Mouse (Mus musculus) CH12.LX (cell line): Measurements from ENCODE around the gene Wsb2.

Experiments used
- BHLHE40 ChIP-seq: IDR thresholded peaks from 2 replicates; pipeline ENCODE4 v1.6.1; 2011; ENCODE audit warnings: mild to moderate bottlenecking, low read depth, low read length, improper control_type of control experiment
- CTCF ChIP-seq, 2 experiments: IDR thresholded peaks in 1 of 2; conservative IDR thresholded peaks in 1 of 2; 2 replicates each; pipeline ENCODE4 v1.5.1; 2011 to 2012; ENCODE audit warnings: low read depth in 2 of 2, low read length in 2 of 2, improper control_type of control experiment in 1 of 2, inconsistent platforms in 1 of 2, mild to moderate bottlenecking in 1 of 2, moderate library complexity in 1 of 2
- ZKSCAN1 ChIP-seq: IDR thresholded peaks from 2 replicates; pipeline ENCODE4 v1.6.1; 2012; ENCODE audit warnings: low read depth, inconsistent platforms, low read length, improper control_type of control experiment, borderline replicate concordance
- ZMIZ1 ChIP-seq: IDR thresholded peaks from 2 replicates; pipeline ENCODE4 v1.6.1; 2012; ENCODE audit warnings: low read depth, mild to moderate bottlenecking, inconsistent platforms, low read length, improper control_type of control experiment

DNA sequence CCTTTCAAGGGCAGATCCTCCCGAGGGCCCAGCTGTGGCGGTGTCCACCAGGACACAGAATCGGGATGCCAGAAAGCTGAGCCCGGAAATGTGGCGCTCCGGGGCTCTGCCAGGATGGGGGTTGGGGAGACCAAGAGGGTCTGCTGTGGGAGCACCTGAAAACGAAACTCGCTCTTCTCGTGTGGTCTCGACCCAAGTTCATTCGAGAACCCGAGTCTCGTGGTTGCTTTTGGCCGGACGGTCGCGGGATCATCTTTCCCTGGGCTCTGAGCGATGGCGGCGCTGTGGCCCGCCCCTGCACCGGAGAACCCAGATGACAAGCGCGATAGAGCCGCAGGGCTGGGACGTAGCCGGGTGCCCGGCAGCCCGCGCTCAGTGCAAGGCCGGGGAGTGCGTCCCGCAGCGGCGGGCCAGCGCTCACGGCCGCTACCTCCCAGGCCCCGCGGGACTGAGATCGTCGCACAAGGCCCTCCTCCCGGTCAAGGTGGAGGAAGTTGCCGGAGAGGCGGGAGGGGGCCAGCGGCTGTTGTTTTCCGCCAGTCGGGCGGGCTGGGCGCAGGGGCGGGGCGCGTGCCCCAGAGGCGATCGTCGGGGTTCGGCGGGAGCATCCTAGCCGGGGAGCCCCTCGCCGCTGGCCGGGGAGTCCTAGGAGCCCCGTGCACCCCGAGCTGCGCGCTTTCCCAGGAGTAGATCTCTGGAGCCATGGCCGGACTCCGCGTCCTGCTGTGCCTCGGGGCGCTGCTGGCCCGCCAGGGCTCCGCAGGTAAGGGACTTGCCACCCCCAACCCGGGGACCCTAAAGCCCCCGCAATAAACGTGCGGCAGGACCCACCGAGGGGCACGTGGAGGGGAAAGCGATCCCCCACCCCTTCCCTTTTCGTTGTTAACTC lies 38.1 kb upstream of the Wsb2 start, which contains the start of gene Vsig10:
- TF ChIP-seq ZMIZ1: peak; percentile 66
- TF ChIP-seq CTCF (conservative IDR thresholded peaks at IDR 0.05 in 1 of 2, IDR thresholded peaks at IDR 0.05 in 1 of 2; ENCODE audit: low read depth in 2 of 2, low read length in 2 of 2): no peak; a peak in 1 of 4 replicates
- peak; percentile 2; the same call in 1 of the 2 replicates for TF ChIP-seq BHLHE40
- TF ChIP-seq ZKSCAN1: no peak
